Mouse (Mus musculus): ENCODE measurements around the gene Lyrm9.
A peak's percentile ranks its signal among the peaks of the same experiment; 100 is the strongest.
"Not testable (repeated sequence)": the region's sequence is repeated elsewhere in the genome, so short reads cannot be mapped to it uniquely, and the experiment has no call there.

Lyrm9 gene

GRCm38 (mm10) chr11:78851871-78852265, 25.5 kb downstream of the Lyrm9 start:
- no peak for DNase-seq (ENCODE audit: low read depth)

- no peak for DNase-seq (ENCODE audit: low read depth)
Observed at GRCm38 (mm10) chr11:78852529-78852928, 26.1 kb downstream of the Lyrm9 start.

- peak; percentile 61 for DNase-seq (ENCODE audit: low read depth)
Observed at GRCm38 (mm10) chr11:78856310-78856709, 29.9 kb downstream of the Lyrm9 start.

- DNase-seq (ENCODE audit: low read depth) = no peak
Observed at GRCm38 (mm10) chr11:78857611-78858010, 31.2 kb downstream of the Lyrm9 start.

- no peak for DNase-seq (ENCODE audit: low read depth)
Observed at GRCm38 (mm10) chr11:78863898-78864297, 37.5 kb downstream of the Lyrm9 start.

- no peak for DNase-seq (ENCODE audit: low read depth)
Observed at GRCm38 (mm10) chr11:78864567-78865278, 38.3 kb downstream of the Lyrm9 start.

DNA sequence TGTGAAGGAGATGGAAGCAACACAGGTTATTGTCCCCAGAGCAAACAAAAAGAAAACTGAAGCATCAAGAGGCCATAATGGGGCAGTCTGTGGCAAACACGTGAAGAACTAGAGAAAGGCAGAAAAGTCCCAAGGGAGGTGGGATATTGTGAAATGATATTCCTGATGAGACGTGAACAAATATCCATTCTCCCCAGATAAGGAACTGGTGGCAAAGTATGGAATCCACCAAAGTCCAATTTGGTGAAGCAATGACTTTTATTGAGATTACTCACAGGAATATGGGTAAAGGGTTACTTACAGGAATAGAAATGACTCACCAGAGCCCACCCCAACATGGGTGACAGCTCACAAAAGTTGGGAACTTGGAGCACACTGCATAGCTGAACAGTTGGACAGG, 38.9 kb downstream of the Lyrm9 start:
- DNase-seq (ENCODE audit: low read depth) = no peak

DNA sequence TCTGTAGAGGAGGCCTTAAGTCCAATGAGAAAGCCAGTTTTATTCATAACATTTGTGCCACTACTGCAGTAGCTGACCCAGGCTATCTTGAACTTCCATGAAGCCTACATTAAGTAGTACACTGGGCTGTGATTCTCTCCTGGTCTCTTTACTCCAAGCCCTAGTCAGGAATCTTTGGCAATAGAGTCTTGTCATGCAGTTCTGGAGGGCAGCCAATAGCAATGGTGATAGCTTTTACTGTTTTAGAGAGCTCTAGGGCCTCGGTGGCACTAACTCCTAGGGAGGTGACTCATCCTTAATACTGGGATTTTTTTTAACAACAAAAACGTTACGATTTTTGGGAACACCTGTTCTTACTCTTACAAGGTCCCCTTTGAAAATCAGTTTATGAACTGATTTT, 40.1 kb downstream of the Lyrm9 start:
- no peak for DNase-seq (ENCODE audit: low read depth)

DNA sequence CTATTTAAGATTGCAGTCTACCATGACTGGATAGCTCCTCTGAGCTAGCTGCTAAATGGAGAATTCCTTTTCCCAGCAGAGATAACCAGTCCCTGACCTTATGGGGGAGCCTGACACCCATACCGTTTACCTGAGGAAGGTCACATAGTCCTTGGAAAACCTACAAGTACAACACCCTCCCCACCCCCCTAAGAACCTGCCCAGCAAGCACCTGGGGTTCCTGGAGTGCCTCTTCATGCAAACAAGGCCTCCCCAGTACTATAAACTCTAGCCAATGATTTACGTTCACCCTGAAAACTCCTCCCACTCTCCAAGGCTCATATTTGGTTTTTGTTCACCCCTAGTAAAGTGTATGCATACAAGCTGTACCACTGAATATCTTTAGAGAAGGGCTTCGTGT, 41.3 kb downstream of the Lyrm9 start:
- no peak for DNase-seq (ENCODE audit: low read depth)

GRCm38 (mm10) chr11:78869205-78869604, 42.8 kb downstream of the Lyrm9 start:
- DNase-seq (ENCODE audit: low read depth) = not testable (repeated sequence)

- peak; percentile 9 for DNase-seq (ENCODE audit: low read depth)
Observed at GRCm38 (mm10) chr11:78870891-78871290, 44.5 kb downstream of the Lyrm9 start.

DNA sequence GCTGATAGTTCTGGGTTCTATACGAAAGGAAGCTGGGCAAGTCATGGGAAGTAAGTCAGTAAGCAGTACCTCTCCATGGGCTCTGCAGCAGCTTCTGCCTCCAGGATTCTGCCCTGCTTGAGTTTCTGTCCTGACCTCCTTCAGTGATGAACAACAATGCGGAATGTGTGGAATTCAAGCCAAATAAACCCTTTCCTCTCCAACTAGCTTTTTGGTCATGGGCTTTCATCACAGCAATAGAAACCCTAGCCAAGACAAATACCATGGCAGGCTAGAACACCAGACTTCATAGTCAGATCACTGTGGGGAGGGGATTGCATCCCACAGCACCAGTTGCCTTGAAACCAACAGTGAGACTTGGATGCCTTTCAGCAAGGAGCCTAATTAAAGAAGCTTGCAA, 46.4 kb downstream of the Lyrm9 start:
- DNase-seq (ENCODE audit: low read depth) = no peak

DNA sequence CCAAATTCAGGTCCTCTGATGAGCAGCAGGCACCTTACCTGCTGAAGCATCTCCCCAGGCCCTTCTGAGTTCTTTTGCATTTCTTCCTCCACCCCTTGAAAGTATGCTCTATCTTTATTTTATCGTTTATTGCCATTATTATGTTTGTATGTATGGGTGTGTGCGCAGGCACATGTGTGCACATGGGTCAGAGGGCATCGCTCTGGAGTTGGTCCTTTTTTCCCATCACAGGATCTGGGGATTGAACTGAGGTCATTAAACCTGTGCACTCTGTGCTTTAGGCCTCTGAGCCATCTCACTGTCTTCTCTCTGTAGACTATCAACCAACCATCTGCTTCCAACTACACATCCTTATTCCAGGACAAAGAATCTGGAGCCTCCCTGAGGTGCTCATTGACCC, 53.3 kb downstream of the Lyrm9 start:
- no peak for DNase-seq (ENCODE audit: low read depth)

DNA sequence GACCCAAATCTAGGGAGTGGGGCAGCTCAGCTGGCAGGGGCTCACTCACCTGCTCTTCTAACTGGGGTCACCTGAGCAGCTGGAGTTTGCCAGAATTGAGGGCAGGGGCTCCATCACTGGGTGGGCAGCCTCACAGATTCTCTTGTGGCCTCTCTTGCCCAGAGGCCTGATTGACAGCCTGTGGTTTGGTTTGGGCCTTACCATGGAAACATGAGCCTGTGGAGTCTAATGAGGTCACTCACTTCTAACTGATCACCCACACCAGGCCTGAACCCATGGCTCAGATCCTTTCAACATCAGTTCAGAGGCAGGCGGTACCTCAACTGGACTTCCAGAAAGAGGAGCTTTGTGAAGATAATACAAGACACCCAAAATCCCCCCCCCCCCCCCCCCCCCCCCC, 60.3 kb downstream of the Lyrm9 start:
- no peak for DNase-seq (ENCODE audit: low read depth)

DNA sequence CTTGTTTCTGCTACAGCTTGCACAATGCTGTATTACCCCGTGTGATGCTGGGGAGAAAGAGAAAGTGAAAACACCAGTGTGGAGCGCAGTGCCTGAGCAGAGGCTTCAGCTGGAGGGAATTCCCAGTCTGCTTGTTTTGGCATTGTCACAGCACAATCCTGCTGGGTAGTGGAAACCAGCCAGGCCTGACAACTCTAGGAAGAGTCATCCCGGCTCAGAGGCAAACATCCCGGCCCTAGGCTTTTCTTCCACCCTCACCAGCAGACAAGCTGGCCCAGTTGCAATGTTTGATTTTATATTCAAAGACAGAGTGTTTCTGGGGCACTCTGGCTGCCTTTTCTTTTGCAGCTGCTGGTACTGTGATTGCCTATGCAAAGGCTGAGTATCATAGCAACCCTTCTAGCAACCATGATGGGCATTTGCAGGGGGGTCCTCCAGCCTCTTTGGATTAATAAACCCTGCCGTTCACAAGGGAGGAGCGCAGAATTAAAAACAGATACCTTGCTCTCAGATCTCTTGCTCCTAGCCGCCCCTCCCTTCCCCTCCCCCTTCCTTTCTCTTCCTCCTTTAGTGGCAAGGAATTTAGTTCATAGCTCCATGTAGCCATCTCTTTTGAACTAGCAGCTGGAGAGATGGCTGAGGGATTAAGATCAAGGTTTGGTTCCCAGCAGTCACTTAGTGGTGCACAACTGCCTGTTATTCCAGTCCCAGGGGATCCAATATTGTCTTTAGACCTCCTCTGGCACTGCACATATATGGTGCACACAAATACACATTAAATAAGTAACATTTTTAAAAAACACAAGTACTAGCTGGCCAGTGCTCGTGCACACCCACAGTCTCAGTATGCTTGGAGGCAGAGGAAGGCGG, 61.0 kb downstream of the Lyrm9 start:
- DNase-seq (ENCODE audit: low read depth) = no peak

DNA sequence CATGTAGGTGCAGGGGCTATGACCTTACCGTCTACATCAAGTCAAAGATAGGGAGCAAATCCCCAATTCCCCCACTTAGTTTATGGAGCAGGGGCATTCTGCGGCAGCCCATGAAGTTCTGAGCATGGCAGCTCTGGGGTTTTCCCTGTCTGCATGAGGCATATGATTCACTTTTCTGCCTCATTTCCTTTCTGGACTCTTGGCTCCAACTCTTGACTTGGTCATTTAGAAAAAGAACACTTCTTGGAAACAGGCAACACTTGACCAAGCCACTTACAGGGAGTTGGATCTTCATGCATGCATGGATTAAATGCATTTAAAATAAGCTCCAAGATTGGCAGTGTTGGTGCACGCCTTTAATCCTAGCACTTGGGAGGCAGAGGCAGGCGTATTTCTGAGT, 62.8 kb downstream of the Lyrm9 start:
- DNase-seq (ENCODE audit: low read depth) = no peak

Data from c-Kit-positive CD71-positive TER-119-negative erythroid progenitor cells, embryonic 14.5 days (primary cell).